Mouse (Mus musculus) brain, embryonic 18.5 days (tissue): ENCODE results near the gene Fundc1.
"Not testable (repeated sequence)": the region's sequence is repeated elsewhere in the genome, so short reads cannot be mapped to it uniquely, and the experiment has no call there.

Experiments
- DNase-seq: peaks from one replicate; pipeline ENCODE4 v3.0.0-alpha.2; 2012; ENCODE audit warnings: low read depth, low spot score

Gene Fundc1

DNA sequence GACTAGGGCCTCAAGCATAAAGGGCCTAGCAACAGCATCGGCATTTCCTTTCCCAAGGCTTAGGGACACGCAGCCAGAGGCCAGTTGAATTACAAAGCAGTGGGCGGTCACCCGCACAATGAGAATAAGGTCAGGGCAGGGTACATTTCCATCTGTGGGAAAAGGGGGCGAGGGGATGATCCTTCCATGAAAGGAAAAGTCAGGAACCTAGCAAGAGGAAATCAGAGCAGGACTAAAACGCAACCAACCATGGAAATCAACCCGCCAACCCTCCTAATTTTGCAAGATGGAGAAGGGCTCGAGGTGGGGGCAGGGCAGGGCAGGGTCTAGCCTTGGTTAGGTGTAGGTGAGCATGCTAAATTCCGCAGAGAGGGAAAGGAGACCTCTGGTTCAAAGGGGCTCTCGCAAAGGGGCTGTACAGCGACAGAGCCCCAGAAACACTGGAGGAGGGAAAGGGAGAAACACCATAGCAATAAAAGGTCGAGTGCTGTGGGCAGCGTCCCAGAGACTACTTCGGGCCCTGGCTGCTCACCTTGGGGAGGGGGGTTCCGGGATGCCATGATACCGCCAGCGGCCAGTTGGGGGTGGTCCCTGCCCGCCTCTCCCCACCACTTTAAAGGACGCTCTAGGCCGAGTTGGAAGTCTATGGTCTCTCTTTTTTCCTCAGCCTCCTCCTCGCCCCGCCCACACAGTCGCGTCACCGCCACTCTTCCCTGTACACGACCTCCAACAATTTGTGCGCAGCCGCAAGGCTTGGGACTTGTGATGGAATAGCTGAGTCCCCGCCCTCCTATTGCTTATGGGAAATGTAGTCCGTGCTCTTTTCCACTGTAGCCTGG, at the start of gene Fundc1:
TSS of gene Fundc1 (minus strand) at position 705 of the 839 bp plus-strand sequence.
- peak; percentile 89 for DNase-seq

GRCm38 (mm10) chrX:17611253-17611652, 39.1 kb upstream of the Fundc1 start:
- DNase-seq: no peak

DNA sequence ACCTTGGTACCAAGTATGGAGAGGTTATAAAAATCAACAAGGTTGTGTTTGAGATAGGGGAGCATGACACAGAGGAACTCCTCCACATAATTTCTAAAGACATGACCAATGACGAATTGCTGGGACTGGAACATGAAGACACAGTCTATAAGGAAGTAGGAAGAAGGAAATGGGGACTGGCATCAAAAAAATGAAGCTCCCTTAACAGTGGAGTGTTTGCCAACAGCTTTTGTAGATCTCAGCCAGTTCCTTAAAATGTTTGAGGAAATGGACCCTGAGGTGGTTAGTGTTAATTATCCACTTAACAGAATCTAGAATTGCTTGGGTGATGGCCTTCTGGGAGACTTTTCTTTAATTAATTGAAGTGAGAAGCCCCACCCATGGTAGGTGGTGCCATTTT, 36.6 kb upstream of the Fundc1 start:
- no peak for DNase-seq

- DNase-seq: no peak
Observed at GRCm38 (mm10) chrX:17607668-17608067, 35.5 kb upstream of the Fundc1 start.

GRCm38 (mm10) chrX:17593331-17593730, 21.2 kb upstream of the Fundc1 start:
- no peak for DNase-seq

GRCm38 (mm10) chrX:17590745-17591144, 18.6 kb upstream of the Fundc1 start:
- no peak for DNase-seq

DNA sequence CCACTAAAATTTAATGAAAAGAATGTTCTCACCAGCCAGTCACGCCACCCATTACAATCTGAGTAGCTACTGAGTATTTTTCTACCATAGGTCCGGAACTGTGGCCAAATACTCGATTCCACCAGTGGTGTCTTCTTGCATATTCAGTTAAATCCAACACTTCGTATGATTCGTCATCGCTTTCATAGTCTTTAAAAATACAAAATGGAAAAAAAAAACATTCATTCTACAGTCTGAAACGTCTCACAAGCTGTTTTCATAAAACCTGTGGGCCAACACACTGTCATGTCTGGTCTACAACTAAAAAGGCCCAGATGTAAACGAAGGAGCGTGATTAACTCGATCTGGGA, 879 bp downstream of the Fundc1 start:
- no peak for DNase-seq

DNA sequence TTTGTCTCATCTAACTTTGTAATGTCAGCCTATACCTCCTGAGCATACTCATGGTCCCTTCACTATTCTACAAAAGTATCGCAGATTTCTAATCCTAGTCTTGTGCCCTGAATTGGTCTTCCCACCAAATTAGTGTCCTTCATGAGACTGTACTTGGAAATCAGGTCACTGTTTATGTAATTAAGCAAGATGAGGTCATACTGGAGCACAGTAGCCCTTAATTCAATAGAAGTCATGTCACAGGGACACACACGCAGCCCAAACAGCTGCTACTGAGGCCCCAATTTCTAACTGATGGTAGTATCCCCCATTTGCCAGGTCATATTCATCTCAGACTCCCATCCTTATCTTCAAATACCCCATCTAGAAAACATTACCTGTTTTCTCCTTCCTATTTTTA, 3.5 kb downstream of the Fundc1 start:
- no peak for DNase-seq

DNA sequence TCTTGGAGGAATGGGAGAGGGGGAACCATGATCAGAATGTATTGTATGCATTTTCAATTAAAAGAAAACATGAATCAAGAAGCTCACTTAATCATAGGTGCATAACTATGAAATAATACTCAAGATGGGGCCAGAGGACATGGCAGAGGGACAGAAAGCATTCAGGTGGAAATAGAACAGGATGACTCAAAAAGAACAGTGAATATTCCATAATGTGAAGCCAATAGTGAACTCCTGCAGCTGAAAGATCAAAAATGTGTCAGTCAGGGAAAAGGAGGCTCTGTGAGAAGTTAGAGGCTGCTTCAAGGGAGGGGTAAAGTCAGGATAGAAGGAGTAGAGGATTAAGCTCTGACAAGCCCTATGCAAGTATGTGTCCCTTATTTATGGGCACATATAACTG, 6.4 kb downstream of the Fundc1 start:
- DNase-seq: no peak

DNA sequence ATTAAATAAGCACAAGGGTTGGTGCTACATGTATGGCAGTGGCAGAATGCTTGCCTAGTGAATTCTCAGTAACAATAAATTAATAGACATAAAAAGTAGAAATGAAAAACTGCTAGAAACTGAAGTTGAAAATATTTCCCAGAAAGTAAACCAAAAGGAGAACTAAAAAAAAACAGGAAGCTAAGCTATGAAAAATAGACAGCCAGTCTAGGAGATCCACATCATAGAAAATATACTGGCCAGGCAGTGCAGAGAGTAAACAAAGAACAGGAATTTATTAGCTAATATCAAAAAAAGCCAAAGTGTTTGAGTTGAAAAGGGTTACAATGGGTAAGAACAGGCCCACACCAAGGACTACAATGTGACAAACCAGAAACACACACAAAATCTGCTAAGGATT, 7.4 kb downstream of the Fundc1 start:
- DNase-seq: no peak

DNA sequence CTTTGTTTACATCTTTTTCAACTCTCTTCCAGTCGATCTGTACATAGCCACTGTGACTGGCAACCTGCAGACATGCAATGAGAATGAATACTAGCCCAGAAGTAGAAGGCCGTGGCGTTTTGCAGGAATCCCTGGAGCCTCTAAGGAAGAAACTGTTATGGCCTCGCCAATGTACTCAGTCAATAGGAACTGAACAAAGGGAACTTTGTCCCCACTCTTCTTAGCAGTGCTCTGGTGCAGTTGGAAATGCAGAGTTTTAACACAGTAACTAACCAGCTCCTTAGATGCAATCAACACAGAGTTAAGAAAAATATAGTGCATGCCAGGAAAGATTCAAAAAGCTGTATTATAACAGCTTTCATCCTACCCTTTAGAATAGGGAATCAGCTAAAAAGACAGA, 13.4 kb downstream of the Fundc1 start:
- no peak for DNase-seq

DNA sequence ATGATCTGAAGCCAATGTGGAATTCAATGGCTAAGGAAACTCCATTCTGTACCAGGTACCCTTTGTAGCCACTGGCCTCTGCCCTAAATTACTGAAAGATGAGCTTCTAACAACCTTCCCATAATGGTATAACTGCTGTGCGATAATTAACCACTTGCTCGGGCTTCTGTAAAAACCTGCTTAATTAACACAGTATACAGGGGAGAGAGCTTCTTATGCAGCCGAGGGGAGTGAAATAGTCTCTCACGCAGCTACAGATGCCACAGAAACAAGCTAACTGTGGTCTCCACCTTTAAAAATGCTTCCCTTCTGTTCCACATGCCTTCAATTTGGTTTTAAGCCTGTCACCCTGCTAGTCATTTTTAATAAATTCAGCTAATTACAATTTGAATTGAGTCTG, 17.6 kb downstream of the Fundc1 start:
- DNase-seq: no peak

DNA sequence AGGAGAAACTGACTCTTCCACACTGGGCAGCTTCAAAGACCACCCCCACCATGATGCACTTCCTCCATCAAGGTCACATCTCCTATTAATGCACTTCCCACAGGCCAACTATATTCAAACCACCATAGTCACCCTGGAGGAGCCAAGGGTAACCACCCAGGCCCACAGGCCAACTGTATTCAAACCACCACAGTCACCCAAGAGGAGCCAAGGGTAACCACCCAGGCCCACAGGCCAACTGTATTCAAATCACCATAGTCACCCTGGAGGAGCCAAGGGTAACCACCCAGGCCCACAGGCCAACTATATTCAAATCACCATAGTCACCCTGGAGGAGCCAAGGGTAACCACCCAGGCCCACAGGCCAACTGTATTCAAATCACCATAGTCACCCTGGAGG, 20.5 kb downstream of the Fundc1 start:
- not testable (repeated sequence) for DNase-seq

- no peak for DNase-seq
Observed at GRCm38 (mm10) chrX:17547143-17547806, 24.9 kb downstream of the Fundc1 start.

DNA sequence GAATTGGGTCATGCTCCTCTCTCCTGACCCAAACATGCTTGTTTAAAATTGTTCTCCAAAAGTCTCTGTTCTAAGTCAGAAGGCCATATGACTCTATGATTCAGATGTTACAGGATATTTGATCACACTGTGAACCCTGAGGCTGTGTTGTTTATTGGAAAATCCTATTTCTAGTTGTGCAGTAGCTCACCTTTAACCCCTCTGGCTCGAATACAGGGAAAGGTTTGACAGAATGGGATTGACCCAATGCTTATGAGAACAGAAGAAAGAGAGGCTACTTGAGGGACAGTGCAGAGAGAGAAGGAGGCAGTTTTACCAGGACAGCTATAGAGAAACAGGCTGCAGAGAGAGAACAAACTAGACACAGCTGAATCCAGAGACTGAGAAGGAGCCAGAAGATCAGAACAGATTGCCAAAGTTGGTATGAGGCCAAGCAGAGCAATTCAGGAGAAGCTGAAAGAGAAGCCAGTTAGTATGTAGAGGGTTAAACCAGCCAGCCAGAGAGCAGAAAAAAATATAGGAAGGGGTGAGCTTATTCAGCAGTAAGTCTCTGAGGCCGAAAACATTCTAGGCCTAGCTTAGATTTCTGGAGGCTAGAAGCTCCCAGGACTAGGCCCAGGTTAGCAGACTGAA, 27.1 kb downstream of the Fundc1 start:
- no peak for DNase-seq

GRCm38 (mm10) chrX:17537701-17538100, 34.4 kb downstream of the Fundc1 start:
- no peak for DNase-seq

DNA sequence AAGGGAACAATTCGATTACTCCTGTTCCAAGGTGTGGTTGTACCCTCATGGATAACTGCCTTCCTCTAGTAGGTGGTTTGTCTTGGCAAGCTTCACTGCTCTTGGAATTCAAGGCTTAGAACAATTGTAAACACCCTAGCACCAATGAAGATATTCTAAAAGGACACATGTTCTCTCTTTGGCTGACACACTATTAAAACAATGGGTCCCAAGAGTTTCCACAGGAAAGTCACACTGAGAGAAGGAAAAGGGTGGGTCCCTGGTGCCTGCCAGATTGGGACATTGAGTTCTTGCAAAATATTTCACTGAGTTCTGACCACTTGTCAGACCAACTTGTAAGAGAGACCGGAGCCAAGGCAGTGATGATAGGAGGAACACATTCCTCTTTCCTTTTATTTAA, 45.1 kb downstream of the Fundc1 start:
- no peak for DNase-seq

- DNase-seq: no peak
Observed at GRCm38 (mm10) chrX:17521221-17521716, 50.9 kb downstream of the Fundc1 start.

GRCm38 (mm10) chrX:17520086-17520485, 52.0 kb downstream of the Fundc1 start:
- no peak for DNase-seq

DNA sequence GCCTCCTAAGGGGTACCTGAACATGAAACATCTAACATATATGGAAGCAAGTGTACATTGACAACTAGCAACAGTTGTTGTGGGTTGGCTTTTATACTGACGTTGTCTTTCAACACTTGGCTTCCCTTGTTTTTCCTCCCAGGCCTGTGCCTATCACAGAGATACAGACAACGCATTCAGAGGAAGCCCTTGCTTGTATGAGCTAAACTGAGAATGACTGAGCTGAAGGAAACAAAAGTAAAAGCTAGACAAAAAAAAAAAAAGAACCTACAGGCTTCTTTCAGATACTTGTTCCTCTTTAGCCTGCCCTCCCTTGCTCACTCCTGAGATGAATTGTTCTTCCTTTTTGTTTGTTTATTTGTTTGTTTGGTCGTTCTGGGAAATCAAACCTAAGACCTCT, 58.1 kb downstream of the Fundc1 start:
- DNase-seq: no peak

DNA sequence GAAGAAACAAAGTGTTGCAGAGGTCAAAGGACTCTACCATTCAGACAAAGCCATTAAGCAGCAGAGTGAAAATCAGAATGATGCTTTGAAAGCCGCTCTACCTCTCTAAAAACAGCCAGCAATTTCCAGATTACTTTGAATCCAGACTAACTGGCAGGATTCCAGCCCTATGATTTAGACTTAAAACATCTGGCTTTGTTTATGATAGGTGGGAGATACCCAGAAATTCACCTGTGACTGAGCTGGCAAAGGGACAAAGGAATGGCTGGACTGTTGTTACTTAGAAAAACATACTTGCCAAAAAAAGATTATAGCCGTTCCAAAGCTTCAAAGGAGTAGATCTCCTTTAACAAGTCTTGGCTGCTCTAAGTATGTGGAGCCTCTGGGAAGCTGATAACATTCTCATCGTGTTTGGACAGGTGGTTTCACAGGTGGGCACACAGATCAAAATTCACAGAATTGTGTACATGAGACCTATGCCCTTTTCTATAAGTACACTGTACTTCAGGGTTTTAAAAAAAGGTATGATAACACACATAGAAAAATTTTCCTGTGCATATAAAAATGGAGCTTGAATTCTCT, 60.0 kb downstream of the Fundc1 start:
- no peak for DNase-seq
